Mouse (Mus musculus): ENCODE results near the gene Dmap1.

Dmap1 gene

DNA sequence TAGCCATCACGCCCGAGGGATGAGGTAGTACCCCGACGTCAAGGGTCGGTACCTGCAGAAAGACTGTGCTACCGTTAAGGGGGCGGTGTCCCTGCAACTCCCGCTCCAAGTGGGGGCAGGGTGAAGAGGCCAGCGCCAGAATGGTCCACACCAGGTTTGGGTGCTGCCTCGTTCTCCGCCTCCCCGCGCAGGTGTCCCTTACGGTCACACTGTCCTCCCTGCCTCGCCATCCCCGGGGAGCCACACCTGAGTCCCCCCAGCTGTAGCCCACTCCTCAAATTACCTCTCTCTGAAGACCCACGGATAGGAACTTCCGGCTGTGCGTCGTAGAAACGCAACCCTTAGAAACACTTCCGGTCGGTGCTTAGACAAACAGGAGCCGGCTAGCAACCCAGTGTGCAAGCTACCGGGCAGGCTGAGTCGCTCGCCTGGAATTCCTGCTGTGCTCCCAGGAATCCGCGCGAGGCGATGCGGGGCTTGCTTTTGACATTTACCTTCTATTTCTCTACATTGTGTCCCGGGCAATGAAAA lies at the start of gene Dmap1:
Gene Dmap1, minus strand, starts transcription at position 343 of the 531 bp plus-strand sequence.
- DNase-seq: peak; percentile 88 to 89

- DNase-seq: no peak
Measured at GRCm38 (mm10) chr4:117724112-117724511, 42.0 kb upstream of the Dmap1 start, which contains the start of gene Gm12845. TSS of gene Gm12845 (plus strand) at chr4:117724412.

DNA sequence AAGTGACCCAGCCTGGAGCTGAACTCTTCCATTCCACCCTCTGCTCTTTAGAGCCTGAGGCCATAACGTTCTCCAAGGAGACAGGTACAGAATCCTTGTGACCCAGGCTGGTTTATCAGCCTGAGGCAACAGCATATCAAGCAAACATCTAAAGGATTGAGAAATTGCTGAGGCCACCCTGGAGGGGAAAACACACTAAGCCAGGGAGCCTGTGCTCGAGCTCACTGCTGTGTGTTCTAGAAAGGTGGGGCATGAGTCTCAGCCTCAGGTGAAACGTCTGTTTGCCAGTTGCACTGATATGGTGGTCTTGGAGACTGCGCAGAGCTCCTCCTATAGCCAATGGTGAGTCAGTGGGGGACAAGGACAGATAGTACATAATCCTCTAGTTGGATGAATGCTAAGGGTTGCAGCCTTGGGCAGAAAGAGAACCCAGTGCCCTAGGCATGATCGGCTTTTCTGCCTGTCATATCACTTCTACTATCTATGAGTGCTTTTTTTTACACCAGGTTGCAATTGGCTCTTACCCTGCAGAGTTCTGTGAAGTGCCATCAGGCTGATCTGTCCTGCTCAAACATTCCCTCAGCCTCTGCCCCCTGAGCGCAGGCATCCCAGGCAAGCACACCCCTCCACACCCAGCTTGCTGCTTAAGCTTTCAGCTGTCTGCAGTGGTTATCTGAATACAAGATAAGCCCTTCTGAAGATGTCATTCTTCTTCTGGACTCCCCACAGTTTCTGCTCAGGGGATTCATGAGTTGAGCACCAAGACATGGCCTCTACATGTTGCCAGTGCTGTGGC lies 31.4 kb upstream of the Dmap1 start:
- no peak for DNase-seq

DNA sequence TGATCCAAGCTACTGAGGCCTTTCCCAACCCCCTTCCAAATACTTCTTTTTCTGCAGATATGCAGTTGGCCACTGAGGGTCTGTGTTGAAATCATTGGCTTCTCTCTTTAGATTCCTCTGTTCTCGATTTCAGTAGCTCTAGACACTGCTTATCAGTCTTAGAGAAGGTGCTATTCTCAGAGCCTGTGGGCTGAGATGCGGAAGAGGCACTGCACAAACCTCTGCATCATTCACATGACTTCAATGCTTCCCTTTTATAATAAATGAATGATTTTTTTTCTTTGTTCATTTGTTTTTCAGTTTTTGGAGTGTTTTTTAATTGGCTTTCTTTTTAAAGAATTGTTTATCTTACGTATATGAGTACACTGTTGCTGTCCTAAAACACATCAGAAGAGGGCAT lies 30.2 kb upstream of the Dmap1 start:
- no peak for DNase-seq

- DNase-seq: no peak
Measured at GRCm38 (mm10) chr4:117708780-117709550, 26.9 kb upstream of the Dmap1 start.

DNA sequence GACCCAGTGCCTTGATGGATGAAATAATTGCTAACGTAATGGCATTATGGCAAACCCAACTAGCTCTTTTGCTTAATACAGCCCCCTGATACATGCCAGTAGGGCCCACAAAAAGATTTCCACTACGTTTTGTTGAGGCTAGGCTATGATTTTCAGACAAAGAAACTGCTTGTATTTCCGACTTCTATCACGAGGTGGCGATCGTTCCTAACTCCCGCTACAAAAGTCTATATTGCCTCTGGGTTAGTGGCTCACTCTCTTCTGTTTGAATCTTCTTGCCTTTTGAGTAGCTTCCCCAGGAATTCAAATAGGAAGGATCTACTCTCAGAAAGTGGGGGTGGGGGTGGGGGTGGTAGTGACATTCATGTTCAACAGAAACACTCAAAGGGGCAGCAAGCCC lies 23.3 kb upstream of the Dmap1 start:
- DNase-seq: peak; percentile 27 to 70

DNA sequence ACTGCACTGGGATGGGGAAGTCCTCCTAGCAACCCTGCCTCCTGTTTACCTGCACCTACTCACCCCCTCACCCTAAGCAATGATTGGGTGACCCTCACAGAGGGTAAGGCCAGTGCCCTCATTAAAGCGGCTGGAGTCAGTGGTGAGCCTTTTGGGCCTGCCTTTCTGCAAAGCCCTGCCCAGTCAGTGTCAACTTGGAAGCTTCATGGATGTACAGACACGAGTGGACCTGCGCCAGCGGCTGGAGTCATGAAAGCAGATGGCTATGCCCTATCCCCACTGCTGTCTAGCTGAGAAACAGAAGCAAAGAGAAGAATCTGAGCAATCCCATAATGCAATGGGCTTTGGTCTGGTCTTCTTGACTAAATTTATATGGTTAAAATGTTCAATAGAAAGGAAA lies 4.3 kb upstream of the Dmap1 start:
- DNase-seq: no peak

GRCm38 (mm10) chr4:117683048-117683768 lies 1.1 kb upstream of the Dmap1 start:
- no peak for DNase-seq

- no peak for DNase-seq
Measured at GRCm38 (mm10) chr4:117682463-117682862, 390 bp upstream of the Dmap1 start.

DNA sequence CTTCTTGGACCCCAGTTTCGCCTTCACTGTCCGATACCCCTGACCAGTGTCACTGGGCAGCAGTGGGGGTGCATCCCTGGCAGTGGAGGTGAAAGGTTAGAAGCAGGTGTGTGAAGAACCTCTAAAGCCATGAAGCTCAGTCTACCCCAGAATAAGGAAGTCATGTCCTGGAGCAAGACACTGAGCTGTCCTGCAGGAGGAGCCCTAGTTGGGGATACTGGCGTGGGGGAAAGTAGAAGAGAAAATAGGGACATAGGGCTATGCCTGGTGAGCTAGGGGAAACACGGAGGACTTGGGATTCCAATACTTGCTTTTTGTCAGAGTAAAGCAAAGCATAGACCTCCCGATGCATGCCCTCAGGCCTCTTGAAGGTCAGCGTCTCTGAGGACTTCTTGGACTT lies 1.1 kb downstream of the Dmap1 start:
- no peak for DNase-seq

- DNase-seq: peak; percentile 82 to 91
Measured at GRCm38 (mm10) chr4:117676903-117677302, 5.2 kb downstream of the Dmap1 start.

GRCm38 (mm10) chr4:117673901-117674300 lies 8.2 kb downstream of the Dmap1 start:
- no peak for DNase-seq

DNA sequence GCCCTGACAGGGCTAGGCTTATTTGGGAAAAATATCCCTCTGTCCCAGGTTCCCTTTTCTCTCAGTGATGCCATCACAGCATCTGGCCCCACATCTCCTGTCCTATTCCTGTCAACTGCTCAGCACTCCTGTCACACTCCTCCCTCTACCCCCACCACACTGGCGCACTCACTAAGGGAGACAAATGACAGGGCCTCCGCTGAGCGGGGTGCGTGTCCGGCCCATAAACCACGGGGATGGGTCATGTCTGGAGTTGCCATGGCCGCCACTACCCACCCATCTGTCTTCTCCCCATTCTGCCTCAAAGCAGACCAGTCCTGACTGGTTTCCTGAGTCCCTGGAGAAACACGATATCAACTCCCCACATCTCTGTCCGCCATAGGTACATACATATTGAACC lies 10.0 kb downstream of the Dmap1 start:
- DNase-seq: no peak

- peak in 1 of 2 experiments; percentile 49 for DNase-seq
Measured at GRCm38 (mm10) chr4:117669874-117670273, 12.2 kb downstream of the Dmap1 start.

GRCm38 (mm10) chr4:117666054-117666453 lies 16.0 kb downstream of the Dmap1 start:
- no peak for DNase-seq

DNA sequence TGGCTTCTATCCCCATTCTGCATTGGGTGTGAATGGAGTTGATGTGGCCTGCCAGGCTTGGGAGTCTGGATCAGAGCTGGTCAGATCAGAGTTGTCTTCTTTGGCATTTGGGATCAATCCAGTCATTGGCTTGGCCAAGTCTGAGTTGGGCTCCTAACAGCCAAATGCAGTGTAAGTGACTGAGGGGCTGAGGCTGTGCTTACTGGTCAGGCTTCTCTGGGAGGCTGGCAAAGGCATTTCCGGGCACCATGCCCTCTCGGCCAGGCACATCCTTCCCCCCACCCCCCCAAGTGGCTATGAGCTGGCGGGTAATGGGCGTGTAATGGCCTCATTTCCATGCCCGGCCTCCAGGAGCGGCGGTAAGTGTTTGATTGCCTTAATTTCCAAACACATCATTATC lies 16.5 kb downstream of the Dmap1 start:
- DNase-seq: peak; percentile 65 to 81

DNA sequence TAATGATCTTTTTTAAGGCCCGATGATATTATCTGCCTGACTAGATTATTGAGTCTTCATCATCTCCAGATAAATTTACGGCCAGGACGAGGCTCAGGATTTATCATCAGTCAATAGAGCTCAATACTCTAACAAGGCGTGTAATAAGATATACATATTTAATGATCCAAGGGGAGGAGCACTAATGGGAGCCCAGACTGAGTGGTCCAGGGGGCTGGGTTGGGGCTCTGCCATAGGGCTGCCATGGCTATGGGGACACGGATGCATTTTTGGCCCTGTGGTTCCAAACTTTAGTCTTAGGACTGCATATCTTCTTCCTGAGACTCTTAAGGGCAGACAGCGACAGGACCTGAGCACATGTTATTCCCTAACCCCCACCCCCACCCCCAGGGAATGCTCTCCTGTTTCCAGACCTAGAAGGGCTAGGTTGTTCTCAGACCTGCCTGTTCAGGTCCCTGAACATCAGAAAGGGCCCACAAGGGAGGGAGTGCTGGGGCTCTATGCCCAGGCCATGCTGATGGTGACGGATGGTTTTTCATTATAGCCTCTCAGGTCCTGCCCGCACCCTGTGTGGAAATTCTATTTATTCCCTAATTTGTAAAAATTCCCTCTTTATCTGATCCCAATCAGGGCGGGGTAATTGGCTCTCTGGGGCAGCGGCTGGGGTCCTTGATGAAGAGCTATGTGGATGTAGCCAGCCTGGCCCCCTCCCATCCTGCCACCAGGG lies 17.5 kb downstream of the Dmap1 start:
- no peak for DNase-seq

- no peak for DNase-seq
Measured at GRCm38 (mm10) chr4:117660001-117660400, 22.1 kb downstream of the Dmap1 start.

DNA sequence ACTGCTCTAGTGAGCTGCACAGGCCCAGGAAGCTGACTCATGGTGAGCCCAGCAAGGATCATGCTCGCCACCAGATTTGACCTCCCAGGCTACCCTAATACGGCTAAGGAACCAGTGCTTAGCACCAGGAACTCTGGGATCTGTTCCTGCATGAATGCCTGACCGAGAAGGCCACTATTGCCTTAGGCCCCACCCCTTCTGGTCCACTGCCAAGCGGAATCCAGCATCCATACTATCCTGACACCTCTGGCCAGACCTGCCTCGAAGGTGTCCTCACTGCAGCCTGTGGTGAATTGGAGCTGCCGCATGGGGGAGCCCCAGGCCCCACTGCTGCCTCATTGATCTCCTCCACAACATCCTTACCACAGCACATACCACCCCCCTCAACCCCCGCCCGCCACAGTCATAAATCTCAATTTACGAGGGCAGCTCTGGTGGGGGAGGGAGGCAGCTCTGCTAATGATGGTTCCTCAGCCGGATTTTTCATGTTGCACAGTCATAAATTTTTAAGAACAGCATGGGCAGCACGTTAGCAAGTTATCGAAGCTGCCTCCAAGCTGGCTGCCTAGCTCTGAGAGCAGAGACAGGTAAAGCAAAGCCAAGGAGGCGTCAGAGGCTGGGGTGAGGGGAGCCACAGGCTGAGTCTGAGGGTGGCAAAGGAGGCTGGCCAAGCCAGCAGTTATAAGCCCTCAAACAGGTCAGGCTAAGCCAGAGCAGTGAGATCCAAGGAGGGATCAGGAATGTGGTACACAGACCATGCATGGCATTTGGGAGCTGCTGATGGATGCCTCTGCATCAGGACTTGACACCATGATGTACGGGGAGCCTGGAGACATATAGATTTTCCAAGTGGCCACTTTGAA lies 23.3 kb downstream of the Dmap1 start:
- peak in 1 of 2 experiments; percentile 42 for DNase-seq

DNA sequence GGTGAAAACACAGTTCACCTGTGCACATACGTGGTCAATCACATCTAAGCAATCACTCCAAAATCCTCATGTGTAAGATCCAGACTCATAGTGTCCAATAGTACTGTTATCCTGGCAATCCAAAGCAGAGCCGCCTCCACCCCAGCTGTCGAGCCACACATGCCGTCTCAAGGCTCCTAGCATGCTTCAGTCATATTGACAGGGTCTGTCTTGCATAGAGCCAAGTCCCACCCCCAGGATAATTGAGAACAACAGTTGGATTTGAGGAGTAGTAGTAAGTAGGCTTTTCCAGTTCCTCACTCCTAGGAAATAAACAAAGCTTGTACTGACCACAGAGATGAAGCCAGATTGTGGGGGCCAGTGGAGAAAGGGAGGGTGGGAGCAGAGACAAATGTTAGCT lies 24.4 kb downstream of the Dmap1 start:
- no peak for DNase-seq

GRCm38 (mm10) chr4:117656961-117657360 lies 25.1 kb downstream of the Dmap1 start:
- no peak for DNase-seq

Measured in cerebellum, postnatal 25 days (tissue).